Comparison of ENCODE assay signal across 8 mouse cellular contexts in genomic region chr1:166429053-166429452, GRCm38 (mm10). TPM values are rescaled to one million over a fixed set of nuclear protein-coding genes. Genes with fewer than 3 reads are reported as not detected.
DNase-seq lines count a peak whose midpoint lies in the region; ATAC-seq lines count a peak whose summit lies in the region.

No protein-coding gene starts in this region.

- no peaks in the 10 kb centered on the region for H3K27me3 ChIP-seq in embryonic facial prominence, embryonic 11.5 days (ENCODE audit: control insufficient read depth, insufficient read depth, low read length)
- H3K27me3 ChIP-seq in embryonic facial prominence, embryonic 10.5 days (replicated peaks; ENCODE audit: low read depth, poor library complexity, severe bottlenecking) = no peaks in the 10 kb centered on the region
- H3K27me3 ChIP-seq in neural tube, embryonic 13.5 days = no peaks in the 10 kb centered on the region

- H3K4me2 ChIP-seq in embryonic facial prominence, embryonic 11.5 days (ENCODE audit: low read depth, low read length) = no peak overlapping the region
- no peak overlapping the region for H3K4me2 ChIP-seq in neural tube, embryonic 13.5 days

- ATAC-seq in embryonic facial prominence, embryonic 11.5 days (replicated peaks; ENCODE audit: insufficient number of reproducible peaks, low FRiP score, low TSS enrichment, low read depth) = no peak
- ATAC-seq in neural tube, embryonic 13.5 days (ENCODE audit: low read depth) = peak; percentile 59; the same call in 1 of the 2 replicates

- no peak overlapping the region for H3K9ac ChIP-seq in embryonic facial prominence, embryonic 11.5 days (replicated peaks; ENCODE audit: low read length)
- H3K9ac ChIP-seq in neural tube, embryonic 13.5 days = no peak overlapping the region

- 71% methylated on average over 3 of the region's 3 CpGs for WGBS in embryonic facial prominence, embryonic 11.5 days
- WGBS in embryonic facial prominence, embryonic 10.5 days = 68% methylated on average over 3 of the region's 3 CpGs
- 74% methylated on average over 3 of the region's 3 CpGs for WGBS in neural tube, embryonic 13.5 days

- peak; percentile 63 for DNase-seq in embryonic facial prominence, embryonic 11.5 days (ENCODE audit: low spot score)
- no peak for DNase-seq in embryonic facial prominence, embryonic 10.5 days (ENCODE audit: low spot score)
- no peak for DNase-seq in neural tube, embryonic 10.5 days (ENCODE audit: extremely low spot score, low spot score)
- DNase-seq in layer of hippocampus, postnatal 14 days (ENCODE audit: low spot score in 2 of 2) = peak; percentile 14 to 73
- DNase-seq in retina, adult 2 months (ENCODE audit: low read depth, low spot score) = peak; percentile 13
- DNase-seq in thymus, postnatal 14 days = no peak
- DNase-seq in urinary bladder, adult 18-20 months (ENCODE audit: low spot score in 2 of 2) = no peak

- no peaks in the 10 kb centered on the region for H3K4me1 ChIP-seq in embryonic facial prominence, embryonic 11.5 days (ENCODE audit: control insufficient read depth, insufficient read depth, low read length)
- H3K4me1 ChIP-seq in embryonic facial prominence, embryonic 10.5 days = no peaks in the 10 kb centered on the region
- H3K4me1 ChIP-seq in neural tube, embryonic 13.5 days (replicated peaks) = no peaks in the 10 kb centered on the region

- no peak overlapping the region for H3K4me3 ChIP-seq in embryonic facial prominence, embryonic 11.5 days (ENCODE audit: low read depth, low read length)
- H3K4me3 ChIP-seq in embryonic facial prominence, embryonic 10.5 days = no peak overlapping the region
- no peak overlapping the region for H3K4me3 ChIP-seq in neural tube, embryonic 13.5 days

- H3K36me3 ChIP-seq in embryonic facial prominence, embryonic 11.5 days (replicated peaks; ENCODE audit: control insufficient read depth, insufficient read depth, low read depth, low read length) = no peaks in the 10 kb centered on the region
- H3K36me3 ChIP-seq in embryonic facial prominence, embryonic 10.5 days (replicated peaks) = no peaks in the 10 kb centered on the region
- no peaks in the 10 kb centered on the region for H3K36me3 ChIP-seq in neural tube, embryonic 13.5 days

- H3K9me3 ChIP-seq in embryonic facial prominence, embryonic 11.5 days (replicated peaks; ENCODE audit: control insufficient read depth, low read length) = no peaks in the 10 kb centered on the region
- no peaks in the 10 kb centered on the region for H3K9me3 ChIP-seq in embryonic facial prominence, embryonic 10.5 days
- no peaks in the 10 kb centered on the region for H3K9me3 ChIP-seq in neural tube, embryonic 13.5 days

- H3K27ac ChIP-seq in embryonic facial prominence, embryonic 11.5 days (replicated peaks; ENCODE audit: low read depth, low read length) = no peak overlapping the region
- no peak overlapping the region for H3K27ac ChIP-seq in embryonic facial prominence, embryonic 10.5 days (replicated peaks)
- H3K27ac ChIP-seq in neural tube, embryonic 13.5 days (replicated peaks) = no peak overlapping the region

RNA-seq across cellular contexts. Expression of gene Pogk, which starts 19.4 kb away (rescaled TPM):
- 28.1 and 30.1 TPM in 2 replicates for polyA plus RNA-seq in embryonic facial prominence, embryonic 11.5 days (2014; fragmentation: Nextera tagmentation; extraction: Ambion mirVana)
- polyA plus RNA-seq in embryonic facial prominence, embryonic 10.5 days (2016; fragmentation: Nextera tagmentation; extraction: Ambion mirVana) = 27.5 and 28.2 TPM in 2 replicates
- 34.4 and 36.6 TPM in 2 replicates for polyA plus RNA-seq in neural tube, embryonic 13.5 days (2015; fragmentation: Nextera tagmentation; extraction: Ambion mirVana)
- total RNA-seq in layer of hippocampus, postnatal 14 days (2021) = 10 to 100 TPM; 28.8 to 29.4 TPM

RNA-seq across cellular contexts. Expression of gene Tada1, which starts 50.2 kb away (rescaled TPM):
- polyA plus RNA-seq in embryonic facial prominence, embryonic 11.5 days (2014; fragmentation: Nextera tagmentation; extraction: Ambion mirVana) = 76.4 and 81.0 TPM in 2 replicates
- polyA plus RNA-seq in embryonic facial prominence, embryonic 10.5 days (2016; fragmentation: Nextera tagmentation; extraction: Ambion mirVana) = 62.9 and 64.6 TPM in 2 replicates
- polyA plus RNA-seq in neural tube, embryonic 13.5 days (2015; fragmentation: Nextera tagmentation; extraction: Ambion mirVana) = 72.1 and 73.1 TPM in 2 replicates
- 10 to 100 TPM; 36.1 to 38.9 TPM for total RNA-seq in layer of hippocampus, postnatal 14 days (2021)

Comparison
In these comparisons a context has a peak if more than half of its experiments do, and no peak if none do; other contexts are left out.
1. DNase-seq: peak in embryonic facial prominence, embryonic 11.5 days (single experiment), layer of hippocampus, postnatal 14 days (2 of 2) and retina, adult 2 months (single experiment); none in embryonic facial prominence, embryonic 10.5 days (single experiment), neural tube, embryonic 10.5 days (single experiment), thymus, postnatal 14 days (single experiment) and urinary bladder, adult 18-20 months (0 of 2).